9 mouse cellular contexts compared by ENCODE assay signal in the genomic region with DNA sequence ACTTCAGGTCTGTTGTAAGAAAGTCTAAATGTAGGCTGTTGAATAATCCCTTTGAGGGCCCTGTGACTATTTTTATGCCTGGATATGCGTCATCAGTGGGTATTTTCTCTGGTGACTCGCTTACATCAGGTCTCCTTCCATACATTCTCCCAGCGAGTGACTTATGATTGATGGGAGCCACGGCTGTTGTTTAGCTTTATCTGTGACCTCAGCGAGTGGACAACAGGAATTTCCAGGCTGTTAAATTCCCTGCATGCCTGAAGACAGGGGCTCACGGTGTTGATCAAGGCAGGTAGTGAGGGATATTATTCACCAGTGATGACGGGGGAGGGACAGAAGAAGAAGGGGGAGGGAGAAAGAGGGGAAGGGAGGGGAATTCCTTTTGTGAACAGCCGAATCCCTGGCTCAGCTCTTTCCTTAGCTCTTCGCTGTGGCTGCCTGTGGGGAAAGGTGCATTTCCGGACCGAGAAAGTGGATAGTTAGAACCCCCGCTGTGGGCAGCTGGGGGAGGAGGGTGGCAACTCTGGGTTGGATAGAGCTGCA. TPM values are rescaled to one million over a fixed set of nuclear protein-coding genes. Genes with fewer than 3 reads are reported as not detected.
DNase-seq lines count a peak whose midpoint lies in the region; ATAC-seq and TF ChIP-seq lines count a peak whose summit lies in the region.
"Had no signal": no experiment of that assay in that cellular context is flagged by ENCODE, and none has a peak within 500 bp of the region (broad histone marks: within the 10 kb centered on the region; RNA-seq: fewer than 3 reads in every experiment).

No protein-coding gene starts in this region.

- no peak overlapping the region for H3K4me3 ChIP-seq in lung, adult 2 months (replicated peaks; ENCODE audit: extremely low read depth, low read depth, low read length)
- H3K4me3 ChIP-seq in brown adipose tissue, adult 24 weeks (ENCODE audit: insufficient read depth, low read depth, low read length) = peak overlapping the region; percentile 44
- H3K4me3 ChIP-seq in heart, embryonic 10.5 days = peak overlapping the region; percentile 53
- H3K4me3 ChIP-seq in stomach, embryonic 14.5 days (ENCODE audit: low read depth, low read length) = 0 out of 2 replicates have a peak overlapping the region, but pooled peaks have one; percentile 8
- H3K4me3 ChIP-seq: erythroblast, embryonic 14.5 days had no signal

- peak overlapping the region; percentile 68 for H3K27ac ChIP-seq in brown adipose tissue, adult 24 weeks (replicated peaks; ENCODE audit: low read depth, low read length)
- peak overlapping the region; percentile 85 for H3K27ac ChIP-seq in heart, embryonic 10.5 days
- H3K27ac ChIP-seq in stomach, embryonic 14.5 days (ENCODE audit: low read length) = no peak overlapping the region

- no peaks in the 10 kb centered on the region for H3K9me3 ChIP-seq in heart, embryonic 10.5 days
- no peaks in the 10 kb centered on the region for H3K9me3 ChIP-seq in stomach, embryonic 14.5 days (ENCODE audit: control insufficient read depth, low read depth, low read length)

- no peak overlapping the region for H3K9ac ChIP-seq in stomach, embryonic 14.5 days (replicated peaks; ENCODE audit: low read depth, low read length)

- no peaks in the 10 kb centered on the region for H3K36me3 ChIP-seq in heart, embryonic 10.5 days
- no peaks in the 10 kb centered on the region for H3K36me3 ChIP-seq in stomach, embryonic 14.5 days (ENCODE audit: control insufficient read depth, insufficient read depth, low read length)

- ATAC-seq in stomach, embryonic 14.5 days (ENCODE audit: insufficient number of reproducible peaks, insufficient read depth, low FRiP score, low read depth) = peak; percentile 46; the same call in 1 of the 2 replicates

- 7% methylated on average over 12 of the region's 12 CpGs for WGBS in lung, adult 2 months
- 1% methylated on average over 12 of the region's 12 CpGs for WGBS in heart, embryonic 10.5 days
- WGBS in stomach, embryonic 14.5 days = 3% methylated on average over 12 of the region's 12 CpGs

- H3K27me3 ChIP-seq in heart, embryonic 10.5 days (ENCODE audit: insufficient read depth, poor library complexity, severe bottlenecking) = no peaks in the 10 kb centered on the region
- no peaks in the 10 kb centered on the region for H3K27me3 ChIP-seq in stomach, embryonic 14.5 days (ENCODE audit: control insufficient read depth, insufficient read depth, low read length)

- peak; percentile 20 for DNase-seq in lung, adult 2 months
- DNase-seq in lung, postnatal 14 days = no peak
- peak; percentile 87 for DNase-seq in heart, embryonic 10.5 days (ENCODE audit: low spot score)
- DNase-seq in kidney, adult 9 months = peak; percentile 45
- peak; percentile 27 to 50 for DNase-seq in lung, postnatal 4 days
- DNase-seq in layer of hippocampus, adult 8-10 months (ENCODE audit: low spot score in 2 of 2) = no peak

- no peak for TF ChIP-seq POLR2A in lung, adult 2 months (IDR thresholded peaks at IDR 0.05; ENCODE audit: borderline replicate concordance, extremely low read depth, low read depth, low read length)

- peak overlapping the region; percentile 35 for H3K4me2 ChIP-seq in stomach, embryonic 14.5 days (replicated peaks; ENCODE audit: low read depth, low read length)

- H3K4me1 ChIP-seq in lung, adult 2 months (ENCODE audit: control insufficient read depth, insufficient read depth, low read length) = peaks cover 3% of the 10 kb centered on the region
- H3K4me1 ChIP-seq in brown adipose tissue, adult 24 weeks (ENCODE audit: control insufficient read depth, insufficient read depth, insufficient read length, low read length) = peaks cover 10% of the 10 kb centered on the region; the same call in 1 of the 2 replicates
- H3K4me1 ChIP-seq in heart, embryonic 10.5 days = peaks cover 38% of the 10 kb centered on the region; the same call in 1 of the 2 replicates
- H3K4me1 ChIP-seq in stomach, embryonic 14.5 days (ENCODE audit: control insufficient read depth, insufficient read depth, low read length) = peaks cover 4% of the 10 kb centered on the region; the same call in 1 of the 2 replicates

- TF ChIP-seq CTCF in lung, adult 2 months (IDR thresholded peaks at IDR 0.05; ENCODE audit: insufficient read depth, low read length) = no peak

RNA-seq across cellular contexts. Expression of gene Hivep2, which starts 52.0 kb away (rescaled TPM):
- polyA plus RNA-seq in lung, adult 2 months (2012; rRNA removed) = 7.9 and 11.0 TPM in 2 replicates
- 11.9 and 12.6 TPM in 2 replicates for polyA plus RNA-seq in brown adipose tissue, adult 24 weeks (2012; ENCODE audit: insufficient read depth, insufficient read length, missing spikeins)
- polyA plus RNA-seq in heart, embryonic 10.5 days (2016; fragmentation: Nextera tagmentation; extraction: Ambion mirVana) = 3.4 and 4.1 TPM in 2 replicates
- 10.6 and 11.5 TPM in 2 replicates for polyA plus RNA-seq in stomach, embryonic 14.5 days (2014; fragmentation: Nextera tagmentation; extraction: Ambion mirVana)
- total RNA-seq in layer of hippocampus, adult 8-10 months (2022) = 100 to 1,000 TPM; 168 to 209 (median 184) TPM
- polyA plus RNA-seq: erythroblast, embryonic 14.5 days had no signal

Comparison
In these comparisons a context has a peak if more than half of its experiments do, and no peak if none do; other contexts are left out.
1. DNase-seq: peak in lung, adult 2 months (single experiment), heart, embryonic 10.5 days (single experiment), kidney, adult 9 months (single experiment) and lung, postnatal 4 days (2 of 2); none in lung, postnatal 14 days (single experiment) and layer of hippocampus, adult 8-10 months (0 of 2).